Mouse (Mus musculus): ENCODE measurements at regions not wholly inside any gene's neighbourhood (a gene's known extent, or its start where the extent isn't known, plus 50 kb on each side); places are given as distances from the start of the nearest gene placed in this dataset.

DNA sequence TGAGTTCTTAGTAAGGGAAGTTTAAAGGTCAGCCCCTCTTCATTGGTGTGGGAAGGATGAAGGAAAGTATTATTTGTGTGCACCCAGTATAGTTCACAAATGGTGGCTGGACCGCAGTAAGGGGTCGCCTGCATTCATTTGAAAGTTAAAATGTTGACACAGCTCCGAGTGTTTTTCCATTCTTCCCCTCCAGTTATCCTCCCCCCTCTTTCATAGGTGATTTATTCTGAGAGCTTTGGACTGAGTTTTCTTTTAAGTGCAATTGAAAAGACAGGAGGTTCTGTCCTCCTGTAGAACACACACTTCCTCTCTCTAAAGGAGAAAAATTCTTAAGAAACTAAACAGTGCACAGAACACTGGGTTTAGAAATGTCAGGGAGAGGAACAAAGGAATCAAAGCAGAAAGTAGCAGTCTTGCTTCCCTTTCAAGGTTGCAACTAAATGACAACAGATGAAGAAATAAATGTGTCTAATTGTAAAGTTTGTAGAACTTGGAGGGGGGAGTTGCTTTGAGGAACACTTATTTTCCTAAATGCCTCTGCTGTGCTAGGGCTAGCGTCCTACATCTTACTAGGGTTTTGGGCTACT is 195.8 kb upstream of the Cited2 start:
- Histone ChIP-seq H3K4me1 (peaks cover 4% of the 10 kb centered on the region), H3K9me3 (replicated peaks) (no peaks in the 10 kb centered on the region), H3K36me3 (no peaks in the 10 kb centered on the region), H3K27ac (replicated peaks) (no peak overlapping the region), H3K27me3 (ENCODE audit: low read depth, poor library complexity, severe bottlenecking) (no peaks in the 10 kb centered on the region), H3K4me3 (no peak overlapping the region)
- 71% methylated on average over 4 of the region's 4 CpGs for WGBS
- no peak for DNase-seq (ENCODE audit: low spot score)

DNA sequence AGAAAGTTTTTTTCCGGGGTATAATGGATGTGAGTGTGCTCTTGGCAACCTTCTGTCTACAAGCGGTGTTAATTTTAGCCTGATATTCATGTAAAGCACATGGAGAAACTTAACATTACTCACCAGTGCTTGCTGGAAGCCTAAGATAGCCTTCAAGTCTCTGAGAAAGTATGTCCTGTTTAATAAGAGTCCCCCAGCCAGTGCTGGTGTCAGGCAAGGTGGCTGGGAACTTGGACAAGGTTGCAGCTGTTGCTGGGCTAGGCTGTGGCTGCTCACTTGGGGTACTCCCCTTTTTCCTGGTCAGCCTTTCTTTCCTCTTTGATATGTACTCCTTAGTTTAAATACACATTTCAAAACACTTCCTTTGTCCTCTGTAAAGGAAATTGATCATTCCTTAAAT is 194.9 kb upstream of the Cited2 start:
- 91% methylated on average over 2 of the region's 2 CpGs for WGBS
- DNase-seq (ENCODE audit: low spot score) = no peak
- no peak overlapping the region for H3K27ac ChIP-seq (replicated peaks)

DNA sequence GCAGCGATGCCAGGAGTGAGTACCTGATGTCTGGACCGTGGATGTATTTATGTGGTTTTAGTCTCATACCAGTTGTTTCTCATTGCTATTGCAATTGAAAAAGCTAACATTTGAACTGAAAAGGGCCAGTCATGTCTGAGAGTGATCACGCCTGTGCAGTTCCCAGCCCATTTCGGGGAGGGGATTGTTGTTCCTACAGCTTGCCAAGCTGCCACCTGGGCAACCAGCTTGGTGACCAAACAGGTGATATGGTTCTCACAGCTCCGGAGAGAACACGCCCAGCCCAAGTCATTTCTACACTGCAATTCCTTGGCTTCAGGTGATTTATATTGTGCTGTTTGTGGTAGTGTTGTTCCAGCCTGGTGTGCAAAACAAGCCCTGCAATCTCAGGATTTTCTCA is 194.2 kb upstream of the Cited2 start:
- DNase-seq (ENCODE audit: low spot score) = no peak
- peaks cover 4% of the 10 kb centered on the region for H3K4me1 ChIP-seq
- no peaks in the 10 kb centered on the region for H3K36me3 ChIP-seq
- H3K9me3 ChIP-seq (replicated peaks) = no peaks in the 10 kb centered on the region
- no peak overlapping the region for H3K27ac ChIP-seq (replicated peaks)
- no peaks in the 10 kb centered on the region for H3K27me3 ChIP-seq (ENCODE audit: low read depth, poor library complexity, severe bottlenecking)
- H3K4me3 ChIP-seq = no peak overlapping the region
- WGBS = 88% methylated on average over 6 of the region's 6 CpGs

More for the DNA sequence above, 194.9 kb upstream of the Cited2 start:
- Histone ChIP-seq H3K4me1 (peaks cover 4% of the 10 kb centered on the region), H3K36me3 (no peaks in the 10 kb centered on the region), H3K27me3 (ENCODE audit: low read depth, poor library complexity, severe bottlenecking) (no peaks in the 10 kb centered on the region), H3K9me3 (replicated peaks) (no peaks in the 10 kb centered on the region), H3K4me3 (no peak overlapping the region)

DNA sequence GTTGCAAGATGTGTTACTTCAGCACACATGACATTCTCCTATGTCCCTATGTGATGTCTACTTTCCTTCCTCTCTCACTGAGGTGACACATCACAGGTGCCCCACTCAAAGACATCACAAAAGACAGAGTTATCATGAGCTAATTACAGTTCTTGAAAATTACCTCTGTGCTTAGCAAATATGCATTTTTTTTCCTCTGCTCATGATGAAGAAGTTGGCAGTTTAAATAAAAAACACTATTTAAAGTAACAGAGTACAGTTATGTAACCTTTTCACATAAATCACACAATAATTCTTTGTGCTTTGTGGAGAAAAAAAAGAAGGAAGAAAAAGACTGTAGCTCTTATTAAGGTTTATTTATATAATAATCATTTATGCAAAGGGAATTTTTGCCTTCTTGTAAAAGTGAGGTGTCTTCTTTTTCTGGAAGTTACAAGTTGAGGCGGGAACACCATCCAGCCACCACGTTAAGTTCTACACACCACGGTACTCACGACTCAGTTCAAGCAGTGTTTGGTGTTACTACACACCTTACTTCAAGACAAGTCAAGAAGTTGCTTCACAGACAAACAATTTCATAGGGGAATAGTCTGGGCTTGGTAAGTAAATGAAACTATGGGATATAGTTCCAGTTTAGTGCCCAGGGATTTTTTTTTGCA is 193.0 kb upstream of the Cited2 start:
- Histone ChIP-seq H3K4me1 (peaks cover 4% of the 10 kb centered on the region), H3K36me3 (no peaks in the 10 kb centered on the region), H3K27ac (replicated peaks) (no peak overlapping the region), H3K9me3 (replicated peaks) (no peaks in the 10 kb centered on the region), H3K4me3 (no peak overlapping the region), H3K27me3 (ENCODE audit: low read depth, poor library complexity, severe bottlenecking) (no peaks in the 10 kb centered on the region)
- WGBS = 95% methylated on average over 4 of the region's 4 CpGs
- DNase-seq (ENCODE audit: low spot score) = no peak

DNA sequence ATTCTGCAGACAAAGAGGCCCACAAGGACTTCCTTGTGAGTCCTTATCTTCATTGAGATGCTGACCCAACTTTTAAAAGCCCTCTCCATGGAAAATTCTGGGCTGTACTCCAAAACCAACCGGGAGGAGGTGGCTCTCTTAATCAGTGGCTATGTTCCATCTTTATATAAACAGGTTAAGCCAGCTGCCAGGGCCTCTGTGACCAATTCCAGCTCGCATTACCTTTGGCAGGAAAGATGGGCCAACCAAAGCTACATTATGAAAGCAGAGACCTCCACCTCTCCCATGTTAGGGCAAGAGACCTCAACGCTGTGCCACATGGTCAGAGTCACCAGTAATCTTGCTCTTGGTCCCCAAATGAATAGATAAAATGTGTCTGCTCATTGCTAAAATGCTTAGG is 192.0 kb upstream of the Cited2 start:
- H3K4me1 ChIP-seq = peaks cover 4% of the 10 kb centered on the region
- no peaks in the 10 kb centered on the region for H3K9me3 ChIP-seq (replicated peaks)
- no peaks in the 10 kb centered on the region for H3K36me3 ChIP-seq
- DNase-seq (ENCODE audit: low spot score) = no peak
- H3K27me3 ChIP-seq (ENCODE audit: low read depth, poor library complexity, severe bottlenecking) = no peaks in the 10 kb centered on the region
- H3K27ac ChIP-seq (replicated peaks) = no peak overlapping the region
- WGBS = 90% methylated on average over 3 of the region's 3 CpGs
- no peak overlapping the region for H3K4me3 ChIP-seq

DNA sequence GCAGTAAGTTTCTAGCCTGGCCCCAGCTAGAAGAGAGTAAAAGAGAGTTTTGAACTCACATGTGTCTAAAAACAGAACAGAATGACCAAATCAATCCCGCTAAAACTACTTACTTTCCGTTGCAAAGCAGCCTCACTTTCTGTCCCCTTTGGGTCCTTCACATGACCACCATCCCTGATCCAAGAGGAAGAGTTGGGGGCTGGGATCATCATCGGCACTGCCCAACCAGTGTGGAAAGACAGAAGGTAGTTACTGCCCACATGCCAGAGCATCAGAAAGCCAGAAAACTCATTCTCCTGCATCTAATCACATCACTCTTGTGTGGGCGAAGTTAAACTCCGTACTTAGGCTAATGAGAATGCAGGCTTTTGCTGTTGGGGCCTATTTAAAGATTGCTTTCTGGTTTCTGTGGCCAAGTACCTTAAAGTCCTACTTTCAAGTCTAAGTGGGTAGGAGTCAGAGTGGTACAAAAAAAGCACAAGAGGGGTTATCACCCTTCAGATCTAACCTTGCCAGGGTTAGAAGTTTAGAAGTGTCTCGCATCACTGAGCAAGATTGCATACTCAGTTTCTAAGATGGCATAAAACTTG is 184.0 kb upstream of the Cited2 start:
- no peak overlapping the region for H3K27ac ChIP-seq (replicated peaks)
- WGBS = 92% methylated on average over 6 of the region's 6 CpGs
- H3K36me3 ChIP-seq = no peaks in the 10 kb centered on the region
- H3K9me3 ChIP-seq (replicated peaks) = no peaks in the 10 kb centered on the region
- H3K4me3 ChIP-seq = no peak overlapping the region
- H3K27me3 ChIP-seq (ENCODE audit: low read depth, poor library complexity, severe bottlenecking) = no peaks in the 10 kb centered on the region
- DNase-seq (ENCODE audit: low spot score) = no peak
- H3K4me1 ChIP-seq = no peaks in the 10 kb centered on the region

DNA sequence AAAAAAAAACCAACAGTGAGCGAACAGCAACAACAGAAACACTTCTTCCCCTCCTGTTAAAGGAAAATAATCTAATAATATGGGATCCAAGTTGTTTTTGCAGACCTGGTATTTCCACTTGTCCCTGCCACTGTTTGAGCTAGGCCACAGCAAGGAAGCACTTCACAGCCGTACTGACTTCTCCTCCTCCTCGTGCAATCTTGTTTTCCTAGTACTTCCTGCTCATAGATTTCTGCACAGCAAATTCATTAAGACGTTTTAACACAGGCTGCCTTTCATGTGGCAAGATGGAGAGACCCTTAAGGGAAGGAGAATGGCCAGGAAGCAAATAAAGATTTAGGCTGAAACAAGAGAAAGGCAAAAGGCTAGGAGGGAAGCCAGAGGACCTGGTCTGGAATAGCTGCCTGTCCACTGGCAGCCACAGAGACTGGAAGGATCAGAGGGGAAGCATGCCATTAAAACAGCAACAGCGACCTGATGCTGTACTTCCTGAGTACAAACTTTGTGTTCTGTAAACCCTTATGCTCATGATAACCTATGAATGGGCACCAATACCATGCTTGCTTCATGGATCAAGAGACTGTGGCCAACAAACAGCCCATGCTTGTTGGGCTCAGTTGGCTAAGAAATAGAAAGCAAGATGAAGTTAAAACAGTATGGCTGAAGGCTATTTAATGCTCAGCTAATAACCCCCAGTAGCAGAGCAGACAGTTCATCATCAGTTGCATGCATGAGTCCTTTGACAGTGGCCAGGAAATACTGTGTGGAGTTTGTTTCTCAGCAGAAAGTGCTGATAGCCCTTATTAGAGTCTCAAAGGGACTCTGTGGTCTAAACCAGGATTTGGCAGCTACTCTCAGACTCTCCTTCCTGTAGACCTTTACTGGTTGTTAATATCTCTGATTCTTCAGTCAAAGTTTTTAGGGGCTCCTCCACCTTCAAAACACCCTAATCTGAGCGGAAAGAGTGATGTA is 182.3 kb upstream of the Cited2 start:
- no peaks in the 10 kb centered on the region for H3K9me3 ChIP-seq (replicated peaks)
- WGBS = 78% methylated on average over 6 of the region's 6 CpGs
- no peaks in the 10 kb centered on the region for H3K36me3 ChIP-seq
- H3K27me3 ChIP-seq (ENCODE audit: low read depth, poor library complexity, severe bottlenecking) = no peaks in the 10 kb centered on the region
- no peaks in the 10 kb centered on the region for H3K4me1 ChIP-seq
- no peak overlapping the region for H3K27ac ChIP-seq (replicated peaks)
- no peak for DNase-seq (ENCODE audit: low spot score)
- H3K4me3 ChIP-seq = no peak overlapping the region

DNA sequence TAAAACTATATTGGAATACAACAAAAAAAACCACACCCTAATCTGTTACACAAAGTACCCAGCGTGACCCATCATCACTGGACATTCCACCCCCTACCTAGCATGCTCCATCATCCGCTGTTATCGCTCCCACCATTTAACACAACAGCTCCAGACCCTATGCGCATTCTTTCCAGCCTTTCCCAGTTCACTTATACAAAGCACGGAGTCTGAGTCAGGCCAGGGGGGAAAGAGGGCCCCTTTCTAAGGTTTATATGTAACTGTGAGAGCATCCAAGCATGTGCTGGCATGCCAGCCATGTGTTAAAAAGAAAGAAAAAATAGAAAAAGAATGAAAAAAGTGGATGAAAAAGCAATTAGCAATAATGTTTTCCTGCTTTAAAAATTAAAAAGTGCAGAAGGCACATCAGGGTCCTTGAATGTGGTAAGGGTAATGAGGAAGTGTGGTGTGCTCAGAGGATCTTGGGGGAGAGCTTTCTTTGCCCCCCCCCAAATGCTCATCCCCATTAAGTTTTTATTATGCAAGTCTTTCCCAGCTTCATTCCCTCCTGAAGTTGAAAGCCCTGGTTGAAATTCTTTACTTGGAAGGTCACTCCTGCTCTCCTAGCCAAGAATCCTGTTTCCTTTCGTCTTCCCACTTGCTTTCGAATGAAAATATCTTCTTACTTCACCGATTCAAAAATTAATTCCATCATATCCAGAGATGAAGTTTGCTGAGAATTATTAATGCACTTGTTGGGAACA is 180.7 kb upstream of the Cited2 start:
- 91% methylated on average over 8 of the region's 8 CpGs for WGBS
- Histone ChIP-seq H3K9me3 (replicated peaks) (no peaks in the 10 kb centered on the region), H3K27me3 (ENCODE audit: low read depth, poor library complexity, severe bottlenecking) (no peaks in the 10 kb centered on the region), H3K36me3 (no peaks in the 10 kb centered on the region), H3K4me1 (no peaks in the 10 kb centered on the region), H3K4me3 (no peak overlapping the region), H3K27ac (replicated peaks) (no peak overlapping the region)
- DNase-seq (ENCODE audit: low spot score) = no peak

DNA sequence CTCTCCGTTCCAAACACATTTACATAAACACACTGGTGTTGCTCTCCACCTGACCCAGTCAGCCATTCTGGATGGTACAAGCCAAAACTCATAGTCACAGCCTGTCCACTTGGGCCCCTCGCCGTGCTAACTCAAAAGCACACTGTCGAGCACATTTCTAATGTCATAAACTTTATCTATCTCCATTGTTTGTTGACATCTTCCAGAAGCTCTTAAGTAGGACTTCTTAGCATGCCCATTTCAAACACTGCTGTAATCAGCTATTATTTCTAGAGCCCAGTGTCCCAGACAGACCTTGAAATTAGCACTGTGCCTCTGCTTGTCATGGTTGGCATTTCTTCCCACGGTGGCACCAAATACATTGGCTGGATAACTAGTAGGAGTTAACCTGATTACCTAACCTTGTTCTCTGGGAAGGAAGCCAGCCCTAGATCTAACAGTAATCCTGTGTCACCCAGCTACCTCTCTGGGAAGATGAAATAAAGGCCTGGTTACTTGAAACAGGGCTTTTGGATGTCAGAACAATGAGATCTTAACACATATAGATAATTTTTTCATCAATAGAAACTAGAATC is 180.1 kb upstream of the Cited2 start:
- H3K27me3 ChIP-seq (ENCODE audit: low read depth, poor library complexity, severe bottlenecking) = no peaks in the 10 kb centered on the region
- no peaks in the 10 kb centered on the region for H3K9me3 ChIP-seq (replicated peaks)
- no peak overlapping the region for H3K4me3 ChIP-seq
- no peaks in the 10 kb centered on the region for H3K4me1 ChIP-seq
- no peaks in the 10 kb centered on the region for H3K36me3 ChIP-seq
- no peak for DNase-seq (ENCODE audit: low spot score)
- WGBS = 96% methylated on average over 5 of the region's 5 CpGs
- H3K27ac ChIP-seq (replicated peaks) = no peak overlapping the region

DNA sequence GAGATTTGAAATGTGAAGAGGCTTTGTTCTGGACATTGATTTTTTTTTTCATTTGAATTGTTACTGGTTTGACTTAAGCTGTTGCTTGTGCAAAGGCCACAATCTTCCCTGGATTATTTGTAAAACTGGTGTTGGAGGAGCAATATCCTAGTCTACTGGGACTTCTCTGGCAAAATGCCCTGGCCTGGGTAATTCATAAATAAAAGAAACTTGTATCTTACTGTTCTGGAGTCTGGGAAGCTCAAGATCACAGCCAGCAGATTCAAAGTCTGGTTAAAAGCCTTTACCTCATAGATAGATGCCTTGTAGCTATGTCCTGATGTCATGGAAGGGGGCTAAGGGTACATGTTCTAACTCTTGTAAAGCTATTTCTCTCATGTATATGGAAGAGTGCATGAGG is 177.7 kb upstream of the Cited2 start:
- Histone ChIP-seq H3K36me3 (no peaks in the 10 kb centered on the region), H3K27ac (replicated peaks) (no peak overlapping the region), H3K4me3 (no peak overlapping the region), H3K27me3 (ENCODE audit: low read depth, poor library complexity, severe bottlenecking) (no peaks in the 10 kb centered on the region), H3K4me1 (no peaks in the 10 kb centered on the region), H3K9me3 (replicated peaks) (no peaks in the 10 kb centered on the region)
- no peak for DNase-seq (ENCODE audit: low spot score)

DNA sequence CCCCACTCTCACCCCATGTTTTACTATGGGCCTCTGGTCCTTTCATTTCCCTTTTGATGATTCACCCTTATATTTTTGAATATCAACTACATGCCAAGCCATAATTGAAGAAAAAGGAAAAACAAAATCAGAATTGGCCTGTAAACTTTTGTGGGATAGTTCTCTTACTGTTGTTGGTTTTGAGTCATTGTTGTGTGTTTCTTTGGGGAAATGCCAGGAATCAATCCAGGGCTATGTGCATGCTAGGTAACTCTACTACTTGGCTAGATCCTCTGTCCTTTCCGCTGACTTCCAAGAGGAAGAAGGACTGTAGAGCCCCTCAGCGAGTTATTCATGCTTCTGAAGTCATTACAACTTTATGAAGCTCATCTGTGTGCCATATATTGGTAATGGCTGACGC is 175.0 kb upstream of the Cited2 start:
- no peak overlapping the region for H3K4me3 ChIP-seq
- no peaks in the 10 kb centered on the region for H3K27me3 ChIP-seq (ENCODE audit: low read depth, poor library complexity, severe bottlenecking)
- WGBS = 89% methylated on average over 3 of the region's 3 CpGs
- no peaks in the 10 kb centered on the region for H3K9me3 ChIP-seq (replicated peaks)
- H3K27ac ChIP-seq (replicated peaks) = no peak overlapping the region
- H3K36me3 ChIP-seq = no peaks in the 10 kb centered on the region
- H3K4me1 ChIP-seq = no peaks in the 10 kb centered on the region
- DNase-seq (ENCODE audit: low spot score) = no peak
